Mouse (Mus musculus): ENCODE data around the gene Llgl2. TPM values are rescaled to one million over a fixed set of nuclear protein-coding genes. Genes with fewer than 3 reads are reported as not detected.

Llgl2 gene
- polyA plus RNA-seq, 1 experiment from 2014 or later: 1.0 TPM

DNA sequence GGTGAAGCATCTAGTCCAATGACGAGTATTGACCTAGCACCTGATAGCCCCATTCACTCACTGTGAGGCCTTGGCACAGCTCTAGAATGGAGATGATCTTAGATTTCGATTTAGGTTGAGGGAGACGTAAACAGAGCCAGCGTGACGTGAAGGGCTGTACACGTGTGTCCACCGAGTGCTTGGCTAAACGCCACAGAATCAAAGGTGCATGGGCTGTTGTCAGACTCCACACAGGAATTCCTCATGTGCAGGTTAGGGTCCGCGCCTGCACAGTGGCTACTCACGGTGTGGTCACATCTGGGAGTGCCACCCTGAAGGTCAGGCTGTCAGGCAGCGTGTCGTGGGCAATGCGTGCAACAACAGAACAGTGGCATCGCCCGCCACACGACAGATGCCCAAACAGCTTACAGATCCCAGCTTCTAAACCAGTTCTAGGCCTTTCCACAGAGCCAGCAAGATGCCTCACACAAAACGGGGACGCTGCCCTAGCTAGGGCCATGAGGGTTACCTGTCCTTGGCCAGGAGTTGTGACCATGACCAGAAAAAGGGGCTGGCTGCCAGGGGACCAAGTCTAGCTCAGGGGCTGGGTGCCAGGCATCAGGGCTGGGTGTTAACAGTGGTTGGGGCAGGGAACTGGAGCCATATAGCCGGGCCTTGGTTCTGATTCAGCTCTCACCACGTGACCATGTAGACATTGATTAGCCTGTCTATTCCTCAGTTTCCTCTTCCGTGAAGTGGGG lies 13.9 kb downstream of the Llgl2 start:
- WGBS: 91% methylated on average over 22 of the region's 22 CpGs
- no peak overlapping the region for H3K27ac ChIP-seq (ENCODE audit: low read length)
- H3K27me3 ChIP-seq (ENCODE audit: control insufficient read depth, insufficient read depth, low read depth, low read length): no peaks in the 10 kb centered on the region
- no peak overlapping the region for H3K4me2 ChIP-seq (ENCODE audit: low read length)
- ATAC-seq: no peak
- no peak overlapping the region for H3K9ac ChIP-seq (ENCODE audit: low read depth, low read length)
- H3K4me1 ChIP-seq (ENCODE audit: control insufficient read depth, insufficient read depth, low read length): no peaks in the 10 kb centered on the region
- no peak overlapping the region for H3K4me3 ChIP-seq (ENCODE audit: low read depth, low read length)
- H3K9me3 ChIP-seq (replicated peaks; ENCODE audit: control insufficient read depth, low read length, poor library complexity, severe bottlenecking): no peaks in the 10 kb centered on the region
- H3K36me3 ChIP-seq (ENCODE audit: control insufficient read depth, insufficient read depth, low read length): no peaks in the 10 kb centered on the region

DNA sequence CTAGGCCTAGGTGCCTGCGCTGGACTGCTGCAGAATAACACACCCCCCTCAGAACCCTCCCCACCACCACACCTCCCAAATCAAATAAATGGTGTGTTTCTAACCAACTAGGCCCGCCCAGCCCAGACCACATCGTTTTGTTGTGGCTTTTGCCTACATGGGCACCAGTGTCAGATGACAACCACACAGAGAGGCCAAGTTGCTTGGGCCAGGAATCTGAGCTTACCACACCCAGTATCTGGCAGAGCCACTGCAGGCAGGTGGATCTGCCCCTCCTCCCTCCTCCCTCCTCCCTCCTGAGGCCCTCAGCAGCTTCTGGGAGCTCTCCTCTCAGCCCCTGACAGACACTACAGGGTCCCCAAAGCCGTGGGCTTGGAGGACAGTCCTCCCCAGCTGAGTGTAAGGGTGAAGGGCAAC lies 15.1 kb downstream of the Llgl2 start:
- ATAC-seq: no peak

DNA sequence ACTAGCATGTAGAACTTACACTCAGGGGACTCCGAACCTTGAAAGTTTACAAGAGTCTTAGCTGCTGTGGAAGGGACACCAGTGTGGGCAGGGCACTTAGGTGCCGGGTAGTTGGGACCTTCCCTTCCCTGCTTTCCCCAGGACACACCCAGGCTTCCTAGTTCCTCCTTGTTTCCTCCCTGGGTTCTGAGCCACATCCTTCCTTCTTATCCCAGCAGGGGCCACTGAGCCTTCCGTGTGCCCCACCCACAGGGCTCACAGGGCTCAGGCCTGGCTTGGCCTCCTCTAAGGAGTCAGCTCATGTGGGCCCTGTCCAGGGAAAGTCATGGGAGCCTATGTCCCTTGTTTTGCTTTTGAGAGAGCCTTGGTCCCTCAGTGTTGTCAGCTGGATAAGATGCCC lies 15.9 kb downstream of the Llgl2 start:
- 60% methylated on average over 3 of the region's 3 CpGs for WGBS
- Histone ChIP-seq H3K4me2 (ENCODE audit: low read length) (no peak overlapping the region), H3K9me3 (replicated peaks; ENCODE audit: control insufficient read depth, low read length, poor library complexity, severe bottlenecking) (no peaks in the 10 kb centered on the region), H3K27me3 (ENCODE audit: control insufficient read depth, insufficient read depth, low read depth, low read length) (no peaks in the 10 kb centered on the region), H3K4me1 (ENCODE audit: control insufficient read depth, insufficient read depth, low read length) (no peaks in the 10 kb centered on the region), H3K27ac (ENCODE audit: low read length) (no peak overlapping the region), H3K36me3 (ENCODE audit: control insufficient read depth, insufficient read depth, low read length) (no peaks in the 10 kb centered on the region), H3K9ac (ENCODE audit: low read depth, low read length) (no peak overlapping the region), H3K4me3 (ENCODE audit: low read depth, low read length) (no peak overlapping the region)
- no peak for ATAC-seq

More for the DNA sequence above, 15.1 kb downstream of the Llgl2 start:
- H3K4me3 ChIP-seq (ENCODE audit: low read depth, low read length): no peak overlapping the region
- no peaks in the 10 kb centered on the region for H3K36me3 ChIP-seq (ENCODE audit: control insufficient read depth, insufficient read depth, low read length)
- no peaks in the 10 kb centered on the region for H3K4me1 ChIP-seq (ENCODE audit: control insufficient read depth, insufficient read depth, low read length)
- H3K4me2 ChIP-seq (ENCODE audit: low read length): no peak overlapping the region
- H3K27me3 ChIP-seq (ENCODE audit: control insufficient read depth, insufficient read depth, low read depth, low read length): no peaks in the 10 kb centered on the region
- no peak overlapping the region for H3K9ac ChIP-seq (ENCODE audit: low read depth, low read length)
- H3K9me3 ChIP-seq (replicated peaks; ENCODE audit: control insufficient read depth, low read length, poor library complexity, severe bottlenecking): no peaks in the 10 kb centered on the region
- no peak overlapping the region for H3K27ac ChIP-seq (ENCODE audit: low read length)
- WGBS: 54% methylated on average over 4 of the region's 4 CpGs

DNA sequence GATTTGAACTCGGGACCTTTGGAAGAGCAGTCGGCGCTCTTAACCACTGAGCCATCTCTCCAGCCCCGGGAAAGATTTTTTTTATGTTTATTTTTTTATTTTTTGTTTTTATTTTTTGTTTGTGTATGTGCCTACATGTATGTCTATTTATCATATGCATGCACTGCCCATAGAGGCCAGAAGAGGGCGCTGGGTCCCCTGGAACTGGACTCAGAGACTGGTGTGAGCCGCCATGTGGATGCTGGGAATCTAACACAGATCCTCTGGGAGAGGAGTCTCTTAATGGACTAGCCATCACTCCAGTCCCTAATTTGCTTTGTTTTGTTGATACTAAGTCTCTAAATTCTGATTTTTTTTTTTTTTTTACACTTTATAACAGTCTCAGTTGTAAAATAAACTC lies 17.2 kb downstream of the Llgl2 start:
- H3K4me3 ChIP-seq (ENCODE audit: low read depth, low read length): no peak overlapping the region
- WGBS: 89% methylated on average over 6 of the region's 6 CpGs
- H3K4me1 ChIP-seq (ENCODE audit: control insufficient read depth, insufficient read depth, low read length): no peaks in the 10 kb centered on the region
- ATAC-seq: no peak
- no peak overlapping the region for H3K4me2 ChIP-seq (ENCODE audit: low read length)
- no peaks in the 10 kb centered on the region for H3K9me3 ChIP-seq (replicated peaks; ENCODE audit: control insufficient read depth, low read length, poor library complexity, severe bottlenecking)
- no peak overlapping the region for H3K27ac ChIP-seq (ENCODE audit: low read length)
- H3K9ac ChIP-seq (ENCODE audit: low read depth, low read length): no peak overlapping the region
- H3K36me3 ChIP-seq (ENCODE audit: control insufficient read depth, insufficient read depth, low read length): no peaks in the 10 kb centered on the region
- H3K27me3 ChIP-seq (ENCODE audit: control insufficient read depth, insufficient read depth, low read depth, low read length): no peaks in the 10 kb centered on the region

DNA sequence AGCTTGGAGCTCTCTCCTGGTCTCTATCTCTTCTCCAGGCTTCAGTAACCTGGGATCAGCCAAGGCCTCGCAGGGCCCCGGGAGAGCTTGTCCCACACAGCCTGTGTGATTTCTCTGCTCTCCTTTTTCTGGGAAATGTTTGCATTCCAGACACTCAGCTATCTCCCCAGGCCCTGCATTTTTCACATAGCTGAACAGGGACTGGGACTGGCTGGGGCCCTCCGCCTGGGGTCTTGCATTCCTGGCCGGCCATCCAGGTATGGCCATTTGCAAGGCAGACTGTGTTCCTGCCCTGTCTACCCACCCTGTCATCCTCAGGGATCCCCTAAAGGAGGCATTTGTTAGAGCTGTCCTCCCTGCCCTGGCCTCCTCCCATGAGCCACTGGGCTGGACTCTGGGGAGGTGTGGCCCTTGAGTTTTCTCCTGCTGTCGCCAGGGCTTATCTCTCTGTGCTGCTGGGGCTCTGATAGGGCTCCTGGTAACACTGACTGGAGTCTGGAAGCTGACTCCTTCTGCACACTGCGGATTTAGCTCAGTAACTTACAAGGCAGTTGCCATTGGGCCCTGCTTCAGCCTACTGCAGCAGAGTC lies 18.2 kb downstream of the Llgl2 start:
- Histone ChIP-seq H3K27ac (ENCODE audit: low read length) (no peak overlapping the region), H3K4me1 (ENCODE audit: control insufficient read depth, insufficient read depth, low read length) (no peaks in the 10 kb centered on the region), H3K4me2 (ENCODE audit: low read length) (no peak overlapping the region), H3K36me3 (ENCODE audit: control insufficient read depth, insufficient read depth, low read length) (no peaks in the 10 kb centered on the region), H3K9me3 (replicated peaks; ENCODE audit: control insufficient read depth, low read length, poor library complexity, severe bottlenecking) (no peaks in the 10 kb centered on the region), H3K27me3 (ENCODE audit: control insufficient read depth, insufficient read depth, low read depth, low read length) (no peaks in the 10 kb centered on the region), H3K9ac (ENCODE audit: low read depth, low read length) (no peak overlapping the region), H3K4me3 (ENCODE audit: low read depth, low read length) (no peak overlapping the region)
- ATAC-seq: no peak
- 23% methylated on average over 6 of the region's 6 CpGs for whole genome bisulfite sequencing

DNA sequence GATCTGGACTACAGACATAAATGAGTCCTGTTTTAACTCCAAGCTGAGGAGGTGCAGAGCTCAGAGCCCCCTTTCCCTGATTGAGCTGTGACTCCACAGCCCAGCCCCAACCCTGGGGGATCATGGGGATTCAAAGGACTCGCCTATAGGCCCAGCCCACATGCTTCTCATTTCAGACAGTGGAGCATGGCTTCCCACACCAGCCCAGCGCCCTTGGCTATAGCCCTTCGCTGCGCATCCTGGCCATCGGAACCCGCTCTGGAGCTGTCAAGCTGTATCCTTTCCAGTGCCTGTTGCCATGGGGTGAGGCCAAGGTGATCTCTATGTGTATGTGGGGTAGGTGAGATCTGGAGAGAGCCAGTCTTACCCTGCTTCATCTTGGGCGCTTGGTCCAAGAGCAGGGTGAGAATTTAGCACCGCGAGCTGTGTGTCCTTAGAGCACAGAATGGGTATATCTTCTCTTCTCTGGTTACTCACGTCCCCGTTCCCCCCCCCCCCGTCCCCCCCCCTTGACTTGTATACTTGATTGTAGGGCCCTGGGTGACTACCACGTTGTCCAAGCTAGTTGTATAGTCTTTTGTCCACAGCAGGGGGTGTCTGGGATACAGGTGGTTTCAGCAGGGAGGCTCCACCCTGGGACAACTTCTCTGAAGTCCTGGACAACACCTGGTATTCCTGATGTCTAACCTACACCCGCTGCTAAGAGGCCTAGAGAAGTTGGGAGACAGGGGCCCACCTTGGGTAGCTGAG lies 19.5 kb downstream of the Llgl2 start:
- no peaks in the 10 kb centered on the region for H3K36me3 ChIP-seq (ENCODE audit: control insufficient read depth, insufficient read depth, low read length)
- H3K9me3 ChIP-seq (replicated peaks; ENCODE audit: control insufficient read depth, low read length, poor library complexity, severe bottlenecking): no peaks in the 10 kb centered on the region
- no peaks in the 10 kb centered on the region for H3K4me1 ChIP-seq (ENCODE audit: control insufficient read depth, insufficient read depth, low read length)
- H3K4me3 ChIP-seq (ENCODE audit: low read depth, low read length): no peak overlapping the region
- no peak for ATAC-seq
- no peak overlapping the region for H3K4me2 ChIP-seq (ENCODE audit: low read length)
- no peak overlapping the region for H3K9ac ChIP-seq (ENCODE audit: low read depth, low read length)
- WGBS: 80% methylated on average over 11 of the region's 14 CpGs
- H3K27me3 ChIP-seq (ENCODE audit: control insufficient read depth, insufficient read depth, low read depth, low read length): no peaks in the 10 kb centered on the region
- no peak overlapping the region for H3K27ac ChIP-seq (ENCODE audit: low read length)

DNA sequence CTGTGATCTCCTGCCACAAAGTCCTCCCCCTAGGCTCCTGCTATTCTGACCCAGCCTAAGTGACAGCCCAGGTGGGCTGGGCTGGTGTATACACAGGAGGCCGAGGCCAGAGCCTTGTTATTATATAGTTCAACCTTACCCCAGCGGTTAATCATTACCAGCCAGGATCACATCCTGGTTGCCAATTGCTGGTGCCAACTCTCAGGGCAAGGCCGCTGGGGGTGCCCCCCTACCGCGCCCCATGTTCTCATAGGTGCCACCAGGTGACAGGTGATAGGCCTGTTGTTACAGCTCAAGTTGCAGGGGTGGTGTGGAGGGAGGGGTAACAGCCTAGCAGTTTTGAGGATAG lies 20.0 kb downstream of the Llgl2 start:
- no peak overlapping the region for H3K4me3 ChIP-seq (ENCODE audit: low read depth, low read length)
- no peak overlapping the region for H3K4me2 ChIP-seq (ENCODE audit: low read length)
- no peak overlapping the region for H3K9ac ChIP-seq (ENCODE audit: low read depth, low read length)
- no peaks in the 10 kb centered on the region for H3K4me1 ChIP-seq (ENCODE audit: control insufficient read depth, insufficient read depth, low read length)
- H3K27ac ChIP-seq (ENCODE audit: low read length): no peak overlapping the region
- H3K9me3 ChIP-seq (replicated peaks; ENCODE audit: control insufficient read depth, low read length, poor library complexity, severe bottlenecking): no peaks in the 10 kb centered on the region
- H3K27me3 ChIP-seq (ENCODE audit: control insufficient read depth, insufficient read depth, low read depth, low read length): no peaks in the 10 kb centered on the region
- WGBS: 94% methylated on average over 5 of the region's 5 CpGs
- no peak for ATAC-seq
- no peaks in the 10 kb centered on the region for H3K36me3 ChIP-seq (ENCODE audit: control insufficient read depth, insufficient read depth, low read length)

DNA sequence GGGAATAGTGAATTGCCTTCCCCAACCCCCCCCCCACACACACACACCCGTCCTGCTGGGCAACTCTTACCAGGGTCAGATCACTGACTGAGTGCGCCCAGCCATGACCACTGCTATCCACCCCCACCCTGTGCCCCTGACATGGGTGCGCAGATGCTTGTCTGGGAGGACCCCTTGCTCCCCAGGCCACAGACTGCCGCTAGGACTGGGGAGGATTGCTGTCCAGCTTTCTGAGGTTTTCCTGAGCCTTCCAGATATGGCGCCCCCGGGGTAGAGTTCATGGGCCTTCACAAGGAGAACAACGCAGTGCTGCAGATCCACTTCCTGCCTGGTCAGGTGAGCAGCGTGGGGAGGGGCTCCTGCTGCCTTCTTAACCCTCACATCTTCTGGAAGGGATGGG lies 20.4 kb downstream of the Llgl2 start:
- 70% methylated on average over 8 of the region's 8 CpGs for WGBS
- no peak for ATAC-seq
- Histone ChIP-seq H3K4me2 (ENCODE audit: low read length) (no peak overlapping the region), H3K9ac (ENCODE audit: low read depth, low read length) (no peak overlapping the region), H3K36me3 (ENCODE audit: control insufficient read depth, insufficient read depth, low read length) (no peaks in the 10 kb centered on the region), H3K4me3 (ENCODE audit: low read depth, low read length) (no peak overlapping the region), H3K27ac (ENCODE audit: low read length) (no peak overlapping the region), H3K9me3 (replicated peaks; ENCODE audit: control insufficient read depth, low read length, poor library complexity, severe bottlenecking) (no peaks in the 10 kb centered on the region), H3K27me3 (ENCODE audit: control insufficient read depth, insufficient read depth, low read depth, low read length) (no peaks in the 10 kb centered on the region), H3K4me1 (ENCODE audit: control insufficient read depth, insufficient read depth, low read length) (no peaks in the 10 kb centered on the region)

DNA sequence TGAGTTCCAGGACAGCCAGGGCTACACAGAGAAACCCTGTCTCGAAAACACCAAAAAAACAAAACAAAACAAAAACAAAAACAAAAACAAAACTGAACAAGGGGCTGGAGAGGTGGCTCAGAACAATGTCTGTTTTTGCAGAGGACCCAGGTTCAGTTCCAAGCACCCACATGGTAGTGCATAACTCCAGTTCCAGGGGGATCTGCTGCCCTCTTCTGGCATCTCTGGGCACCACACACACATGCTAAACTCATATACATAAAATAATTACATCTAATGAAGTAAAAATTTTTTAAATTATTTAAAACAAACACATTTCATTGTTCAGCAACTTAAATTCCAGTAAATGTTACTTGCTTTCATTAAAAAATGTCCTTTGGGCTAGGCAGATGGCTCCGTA lies 22.0 kb downstream of the Llgl2 start:
- H3K9me3 ChIP-seq (replicated peaks; ENCODE audit: control insufficient read depth, low read length, poor library complexity, severe bottlenecking): no peaks in the 10 kb centered on the region
- no peak overlapping the region for H3K4me2 ChIP-seq (ENCODE audit: low read length)
- no peak overlapping the region for H3K27ac ChIP-seq (ENCODE audit: low read length)

More for the DNA sequence above, 22.0 kb downstream of the Llgl2 start:
- Histone ChIP-seq H3K27me3 (ENCODE audit: control insufficient read depth, insufficient read depth, low read depth, low read length) (no peaks in the 10 kb centered on the region), H3K4me3 (ENCODE audit: low read depth, low read length) (no peak overlapping the region), H3K9ac (ENCODE audit: low read depth, low read length) (no peak overlapping the region), H3K4me1 (ENCODE audit: control insufficient read depth, insufficient read depth, low read length) (no peaks in the 10 kb centered on the region), H3K36me3 (ENCODE audit: control insufficient read depth, insufficient read depth, low read length) (no peaks in the 10 kb centered on the region)
- WGBS: 95% methylated on average over 2 of the region's 2 CpGs
- no peak for ATAC-seq

Measured in midbrain, embryonic 16.5 days (tissue).